ENCODE assay signal across 24 mouse cellular contexts in the genomic region with DNA sequence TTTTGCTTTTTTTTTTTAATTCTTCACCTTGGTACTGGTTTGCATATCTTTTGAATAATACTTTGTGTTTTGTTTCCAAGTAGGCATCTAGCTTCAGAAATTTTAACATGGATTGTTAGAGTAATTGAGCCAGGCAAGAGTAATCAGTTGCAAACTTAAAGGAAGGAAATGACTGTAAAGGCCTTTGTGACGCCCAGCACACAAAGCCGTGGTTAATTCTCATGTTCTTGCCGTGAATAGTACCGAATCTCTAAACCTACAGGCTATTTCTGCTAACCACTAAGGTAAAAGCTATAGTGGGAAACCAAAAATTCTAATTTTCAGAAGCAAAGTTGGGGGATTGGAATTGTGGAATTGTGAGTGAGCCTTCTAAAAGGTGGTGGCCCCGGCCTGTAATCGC. TPM values are rescaled to one million over a fixed set of nuclear protein-coding genes. Genes with fewer than 3 reads are reported as not detected.
DNase-seq lines count a peak whose midpoint lies in the region; ATAC-seq and TF ChIP-seq lines count a peak whose summit lies in the region.
"Had no signal": no experiment of that assay in that cellular context is flagged by ENCODE, and none has a peak within 500 bp of the region (broad histone marks: within the 10 kb centered on the region; RNA-seq: fewer than 3 reads in every experiment).

No protein-coding gene starts in this region.

- no peak for TF ChIP-seq CTCF in lung, postnatal 0 days (IDR thresholded peaks at IDR 0.05)

- no peaks in the 10 kb centered on the region for H3K4me1 ChIP-seq in heart, embryonic 15.5 days (replicated peaks)
- H3K4me1 ChIP-seq in lung, postnatal 0 days (ENCODE audit: insufficient read depth, low read depth, low read length), result no peaks in the 10 kb centered on the region
- no peaks in the 10 kb centered on the region for H3K4me1 ChIP-seq in ES-E14 (ENCODE audit: control insufficient read depth in 2 of 2, insufficient read depth in 2 of 2, low read length in 2 of 2, poor library complexity in 1 of 2)
- H3K4me1 ChIP-seq in midbrain, embryonic 16.5 days (ENCODE audit: control insufficient read depth, insufficient read depth, low read length), result no peaks in the 10 kb centered on the region
- H3K4me1 ChIP-seq: forebrain, embryonic 13.5 days; hindbrain, embryonic 15.5 days; lung, embryonic 15.5 days; neural tube, embryonic 12.5 days had no signal

- in situ Hi-C loops in ES-E14 (cut with MboI; ENCODE audit: low sequenced_read_pairs in 2 of 2, unreplicated experiment in 2 of 2), result no loop called here

- H3K9me3 ChIP-seq in heart, embryonic 15.5 days (replicated peaks), result no peaks in the 10 kb centered on the region
- no peaks in the 10 kb centered on the region for H3K9me3 ChIP-seq in lung, postnatal 0 days (ENCODE audit: low read length)
- H3K9me3 ChIP-seq in ES-E14 (ENCODE audit: control insufficient read depth, insufficient read depth, low read depth, low read length), result no peaks in the 10 kb centered on the region
- H3K9me3 ChIP-seq in midbrain, embryonic 16.5 days (replicated peaks; ENCODE audit: control insufficient read depth, low read length, poor library complexity, severe bottlenecking), result no peaks in the 10 kb centered on the region
- H3K9me3 ChIP-seq: forebrain, embryonic 13.5 days; hindbrain, embryonic 15.5 days; lung, embryonic 15.5 days; neural tube, embryonic 12.5 days had no signal

- H3K27me3 ChIP-seq in heart, embryonic 15.5 days, result no peaks in the 10 kb centered on the region
- H3K27me3 ChIP-seq in lung, postnatal 0 days (replicated peaks; ENCODE audit: insufficient read depth, low read length), result no peaks in the 10 kb centered on the region
- no peaks in the 10 kb centered on the region for H3K27me3 ChIP-seq in midbrain, embryonic 16.5 days (ENCODE audit: control insufficient read depth, insufficient read depth, low read depth, low read length)
- H3K27me3 ChIP-seq: forebrain, embryonic 13.5 days; hindbrain, embryonic 15.5 days; lung, embryonic 15.5 days; neural tube, embryonic 12.5 days had no signal

- no peak overlapping the region for H3K4me3 ChIP-seq in heart, embryonic 15.5 days
- no peak overlapping the region for H3K4me3 ChIP-seq in lung, postnatal 0 days (ENCODE audit: low read depth, low read length)
- H3K4me3 ChIP-seq in ES-E14 (ENCODE audit: insufficient read depth in 1 of 2, low read depth in 1 of 2, low read length in 2 of 2, poor library complexity in 1 of 2, severe bottlenecking in 1 of 2), result no peak overlapping the region
- no peak overlapping the region for H3K4me3 ChIP-seq in midbrain, embryonic 16.5 days (ENCODE audit: low read depth, low read length)
- H3K4me3 ChIP-seq: forebrain, embryonic 13.5 days; hindbrain, embryonic 15.5 days; layer of hippocampus, adult 2 months; lung, embryonic 15.5 days; neural tube, embryonic 12.5 days had no signal

- H3K4me2 ChIP-seq in heart, embryonic 15.5 days, result no peak overlapping the region
- no peak overlapping the region for H3K4me2 ChIP-seq in lung, postnatal 0 days (replicated peaks; ENCODE audit: low read depth, low read length)
- H3K4me2 ChIP-seq in midbrain, embryonic 16.5 days (ENCODE audit: low read length), result no peak overlapping the region
- H3K4me2 ChIP-seq: forebrain, embryonic 13.5 days; hindbrain, embryonic 15.5 days; lung, embryonic 15.5 days; neural tube, embryonic 12.5 days had no signal

- H3K36me3 ChIP-seq in heart, embryonic 15.5 days, result peaks cover 6% of the 10 kb centered on the region; the same call in 1 of the 2 replicates
- 0 out of 2 replicates have a peak, but pooled peaks cover 2% of the 10 kb centered on the region for H3K36me3 ChIP-seq in lung, postnatal 0 days (ENCODE audit: insufficient read depth, low read length)
- peaks cover 5% of the 10 kb centered on the region; the same call in 1 of the 2 replicates for H3K36me3 ChIP-seq in ES-E14 (ENCODE audit: control insufficient read depth, insufficient read depth, low read length, poor library complexity, severe bottlenecking)
- no peaks in the 10 kb centered on the region for H3K36me3 ChIP-seq in midbrain, embryonic 16.5 days (ENCODE audit: control insufficient read depth, insufficient read depth, low read length)
- H3K36me3 ChIP-seq: hindbrain, embryonic 15.5 days; neural tube, embryonic 12.5 days had no signal

- intact Hi-C loops in heart, postnatal 14 days (cut with DNase I), result no loop called here
- intact Hi-C loops in left cerebral cortex, postnatal 14 days (cut with DNase I), result no loop called here

- no peak overlapping the region for H3K9ac ChIP-seq in heart, embryonic 15.5 days
- H3K9ac ChIP-seq in lung, postnatal 0 days (replicated peaks; ENCODE audit: low read depth), result no peak overlapping the region
- H3K9ac ChIP-seq in ES-E14 (ENCODE audit: insufficient read depth, low read depth, low read length, poor library complexity, severe bottlenecking), result no peak overlapping the region
- H3K9ac ChIP-seq in midbrain, embryonic 16.5 days (ENCODE audit: low read depth, low read length), result no peak overlapping the region
- H3K9ac ChIP-seq: forebrain, embryonic 13.5 days; hindbrain, embryonic 15.5 days; liver, embryonic 14.5 days; lung, embryonic 15.5 days; neural tube, embryonic 12.5 days had no signal

- H3K27ac ChIP-seq in heart, embryonic 15.5 days, result peak overlapping the region; percentile 47; the same call in 1 of the 2 replicates
- H3K27ac ChIP-seq in lung, postnatal 0 days (ENCODE audit: low read length), result peak overlapping the region; percentile 52; the same call in 1 of the 2 replicates
- 0 out of 2 replicates have a peak overlapping the region, but pooled peaks have one; percentile 10 for H3K27ac ChIP-seq in ES-E14 (ENCODE audit: insufficient read depth, low read depth, low read length, poor library complexity, severe bottlenecking)
- no peak overlapping the region for H3K27ac ChIP-seq in midbrain, embryonic 16.5 days (ENCODE audit: low read length)
- H3K27ac ChIP-seq: forebrain, embryonic 13.5 days; hindbrain, embryonic 15.5 days; layer of hippocampus, adult 2 months; liver, embryonic 14.5 days; lung, embryonic 15.5 days; neural tube, embryonic 12.5 days had no signal

- no peak for TF ChIP-seq EP300 in lung, postnatal 0 days (IDR thresholded peaks at IDR 0.05)

- 71% methylated on average over 6 of the region's 6 CpGs for WGBS in heart, embryonic 15.5 days
- 72% methylated on average over 6 of the region's 6 CpGs for WGBS in lung, postnatal 0 days
- WGBS in midbrain, embryonic 16.5 days, result 80% methylated on average over 6 of the region's 6 CpGs

- no peak for ATAC-seq in heart, embryonic 15.5 days (replicated peaks; ENCODE audit: insufficient number of reproducible peaks, insufficient read depth, low FRiP score, low read depth)
- ATAC-seq in lung, postnatal 0 days, result no peak
- ATAC-seq in inflammation-experienced regulatory T-cells, adult 6 months, result peak; percentile 57
- ATAC-seq in midbrain, embryonic 16.5 days, result no peak
- ATAC-seq: forebrain, embryonic 13.5 days; intestine, embryonic 16.5 days had no signal

- no peak for DNase-seq in heart, postnatal 14 days
- no peak for DNase-seq in lung, postnatal 0 days (ENCODE audit: low spot score)
- no peak for DNase-seq in lung, postnatal 14 days
- no peak for DNase-seq in ES-E14 (ENCODE audit: low read depth, low spot score)
- DNase-seq in left cerebral cortex, postnatal 14 days (ENCODE audit: low spot score in 2 of 2), result no peak
- DNase-seq: cerebellum, adult 11-12 months; cerebellum, postnatal 14 days; heart, postnatal 4 days; kidney, adult 9 months; kidney, postnatal 14 days; midbrain, embryonic 14.5 days; right cerebral cortex, postnatal 25 days; spleen, adult 18-20 months; thymus, postnatal 14 days had no signal

TF ChIP-seq in ES-E14, 5 proteins besides CTCF, POLR2A, EP300 and RAD21:
- TF ChIP-seq HCFC1 (IDR thresholded peaks at IDR 0.05; ENCODE audit: borderline replicate concordance, insufficient read depth, low read length), result no peak
- TF ChIP-seq ZC3H11A (IDR thresholded peaks at IDR 0.05; ENCODE audit: borderline replicate concordance, low read depth, low read length), result no peak
- no peak for TF ChIP-seq MAFK (IDR thresholded peaks at IDR 0.05; ENCODE audit: insufficient read depth, low read depth, low read length)
- TF ChIP-seq ZNF384 (IDR thresholded peaks at IDR 0.05; ENCODE audit: low read depth, low read length), result no peak
- no peak for TF ChIP-seq CHD2 (IDR thresholded peaks at IDR 0.05; ENCODE audit: low read depth, low read length)

RNA-seq across cellular contexts. Expression of a gene that starts 8.5 kb away (rescaled TPM):
- 18.6 and 24.0 TPM in 2 replicates for polyA plus RNA-seq in heart, embryonic 15.5 days (2015; fragmentation: Nextera tagmentation; extraction: Ambion mirVana)
- total RNA-seq in heart, postnatal 14 days (2021), result 10 to 100 TPM; 16.0 to 17.3 TPM
- polyA plus RNA-seq in lung, postnatal 0 days (2015; fragmentation: Nextera tagmentation; extraction: Ambion mirVana), result 38.4 and 38.9 TPM in 2 replicates
- 26.3 and 28.7 TPM in 2 replicates for total RNA-seq in ES-E14 (2012; rRNA removed)
- 10 to 100 TPM; 28.6 to 38.2 (median 31.7) TPM for polyA plus RNA-seq in inflammation-experienced regulatory T-cells, adult 6 months (2017; shearing (Covaris generic))
- total RNA-seq in left cerebral cortex, postnatal 14 days (2021), result 10 to 100 TPM; 12.5 to 14.3 TPM
- 8.5 and 9.9 TPM in 2 replicates for polyA plus RNA-seq in midbrain, embryonic 16.5 days (2015; fragmentation: Nextera tagmentation; extraction: Ambion mirVana)
